Mouse (Mus musculus): ENCODE measurements around the gene Rpl26. TPM values are rescaled to one million over a fixed set of nuclear protein-coding genes. Genes with fewer than 3 reads are reported as not detected.

Rpl26 gene
- 2,612 TPM for polyA plus RNA-seq (2014; fragmentation: Illumina TruSeq; extraction: RNeasy Lipid Tissue Mini Kit (QIAGEN cat#74804); ENCODE audit: low read depth, low replicate concordance)

DNA sequence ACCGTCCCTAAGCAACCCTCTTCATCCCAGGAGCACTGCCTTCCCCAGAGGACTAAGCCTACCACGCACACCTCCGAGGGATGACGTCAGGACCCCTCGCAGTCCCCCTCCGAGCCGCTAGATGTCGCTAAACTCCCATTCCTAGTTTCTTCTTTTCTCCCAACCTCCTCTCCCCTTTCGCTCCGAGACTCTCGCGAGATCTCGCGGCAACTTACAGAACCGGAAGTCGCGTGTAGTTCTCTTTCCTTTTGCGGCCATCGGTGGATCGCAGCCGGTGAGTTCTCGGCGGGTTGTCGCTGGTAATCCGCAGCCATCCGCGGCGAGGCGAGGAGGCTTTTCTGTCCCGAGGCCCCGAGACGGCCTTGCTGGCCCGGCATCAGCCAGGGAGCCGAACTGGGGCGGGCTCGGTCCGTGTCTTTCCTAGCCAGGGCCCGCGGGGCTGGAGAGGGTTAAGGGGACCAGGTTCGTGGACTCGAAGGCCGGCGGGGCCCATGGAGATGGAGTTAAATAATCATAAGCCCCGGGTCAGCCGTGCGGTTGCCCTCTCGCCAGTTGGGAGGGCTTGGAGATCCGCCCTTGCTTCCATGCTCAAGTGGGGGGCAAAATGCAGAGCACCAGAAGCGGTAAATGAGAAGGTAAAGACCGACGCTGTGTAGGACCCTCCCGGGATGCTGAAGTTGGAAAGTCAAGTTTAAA is at the start of gene Rpl26:
Rpl26 (plus strand) TSS at position 233 of the 696 bp plus-strand sequence.

DNA sequence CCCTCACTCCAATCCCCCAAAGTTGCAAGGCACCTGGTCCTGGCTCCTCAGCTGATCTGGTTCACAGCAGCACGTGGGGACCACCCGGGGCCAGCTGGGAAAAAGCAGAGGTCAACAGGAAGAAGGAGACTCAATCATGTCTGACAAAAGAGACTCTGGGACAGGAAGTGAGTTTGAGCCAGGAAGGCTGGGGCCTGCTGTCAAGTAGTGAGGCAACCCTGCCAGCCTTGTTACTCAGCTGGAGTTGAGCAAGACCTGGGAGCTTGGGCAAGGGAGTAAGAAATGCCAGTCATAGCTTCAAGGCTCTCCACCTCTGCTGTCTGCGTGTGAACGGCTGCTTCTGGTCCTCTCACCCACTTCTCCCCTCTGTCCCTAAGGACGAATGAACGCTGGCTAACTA is 29.6 kb upstream of the Rpl26 start, which contains the start of gene Ndel1:
Ndel1 (minus strand) TSS at position 111 of the 400 bp plus-strand sequence.

DNA sequence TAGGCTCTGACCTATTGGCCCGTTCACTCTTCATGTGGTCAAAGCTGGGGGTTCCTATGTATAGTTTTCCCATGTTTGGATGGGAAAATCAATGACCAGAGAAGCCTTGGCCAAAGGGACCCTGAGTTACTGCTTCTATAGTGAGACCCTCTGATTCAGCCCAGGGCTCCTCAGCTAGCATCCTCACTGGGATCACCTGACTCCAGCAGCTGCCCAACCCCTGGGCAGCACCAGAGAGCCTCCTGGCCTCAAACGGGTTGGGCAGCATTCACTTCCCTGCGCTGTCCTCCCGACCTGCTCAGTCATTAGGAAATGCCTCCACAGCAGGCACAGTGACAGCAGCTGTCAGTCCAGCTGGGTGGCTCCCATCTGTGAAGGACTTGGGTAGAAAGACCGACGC is 13.1 kb upstream of the Rpl26 start, which contains the start of gene Rnf222:
Rnf222 (plus strand) TSS at position 301 of the 400 bp plus-strand sequence.

DNA sequence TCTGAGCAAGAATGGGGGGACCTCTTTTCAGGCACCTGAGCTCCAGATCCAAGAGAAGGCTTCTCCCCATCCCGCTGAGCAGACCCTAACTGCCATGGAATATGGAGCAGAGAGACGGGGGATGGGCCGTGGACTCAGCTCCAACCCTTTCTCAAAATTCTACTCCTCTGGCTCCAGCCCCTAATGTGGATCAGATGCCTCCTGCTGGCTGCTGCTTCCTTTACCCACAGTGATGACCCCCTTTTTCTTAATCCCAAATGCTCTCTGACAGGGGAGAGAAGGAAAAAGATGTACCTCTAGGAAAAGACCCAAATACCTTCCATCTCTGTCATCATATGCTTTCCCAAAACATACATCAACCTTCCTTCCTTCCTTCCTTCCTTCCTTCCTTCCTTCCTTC is 25.6 kb downstream of the Rpl26 start, which contains the start of gene Odf4:
Odf4 (minus strand) TSS at position 101 of the 400 bp plus-strand sequence.

Other genes starting within 250 kb of the Rpl26 start
- 40.4 TPM for gene Myh10, start 210.0 kb upstream of the Rpl26 start, polyA plus RNA-seq (2014; fragmentation: Illumina TruSeq; extraction: RNeasy Lipid Tissue Mini Kit (QIAGEN cat#74804); ENCODE audit: low read depth, low replicate concordance)
- gene Ndel1, start 29.7 kb upstream of the Rpl26 start, polyA plus RNA-seq (2014; fragmentation: Illumina TruSeq; extraction: RNeasy Lipid Tissue Mini Kit (QIAGEN cat#74804); ENCODE audit: low read depth, low replicate concordance): 59.2 TPM
- gene Rnf222, start 13.0 kb upstream of the Rpl26 start, polyA plus RNA-seq (2014; fragmentation: Illumina TruSeq; extraction: RNeasy Lipid Tissue Mini Kit (QIAGEN cat#74804); ENCODE audit: low read depth, low replicate concordance): 0.14 TPM
- 8.8 TPM for gene Odf4, start 25.5 kb downstream of the Rpl26 start, polyA plus RNA-seq (2014; fragmentation: Illumina TruSeq; extraction: RNeasy Lipid Tissue Mini Kit (QIAGEN cat#74804); ENCODE audit: low read depth, low replicate concordance)
- 9.2 TPM for gene Arhgef15, start 55.9 kb downstream of the Rpl26 start, polyA plus RNA-seq (2014; fragmentation: Illumina TruSeq; extraction: RNeasy Lipid Tissue Mini Kit (QIAGEN cat#74804); ENCODE audit: low read depth, low replicate concordance)
- 38.0 TPM for gene Slc25a35, start 66.5 kb downstream of the Rpl26 start, polyA plus RNA-seq (2014; fragmentation: Illumina TruSeq; extraction: RNeasy Lipid Tissue Mini Kit (QIAGEN cat#74804); ENCODE audit: low read depth, low replicate concordance)
- gene Rangrf, start 73.6 kb downstream of the Rpl26 start, polyA plus RNA-seq (2014; fragmentation: Illumina TruSeq; extraction: RNeasy Lipid Tissue Mini Kit (QIAGEN cat#74804); ENCODE audit: low read depth, low replicate concordance): 37.9 TPM
- 11.8 TPM for gene Pfas, start 106.9 kb downstream of the Rpl26 start, polyA plus RNA-seq (2014; fragmentation: Illumina TruSeq; extraction: RNeasy Lipid Tissue Mini Kit (QIAGEN cat#74804); ENCODE audit: low read depth, low replicate concordance)
- 32.2 TPM for gene Ctc1, start 114.3 kb downstream of the Rpl26 start, polyA plus RNA-seq (2014; fragmentation: Illumina TruSeq; extraction: RNeasy Lipid Tissue Mini Kit (QIAGEN cat#74804); ENCODE audit: low read depth, low replicate concordance)
- gene Aurkb, start 144.1 kb downstream of the Rpl26 start, polyA plus RNA-seq (2014; fragmentation: Illumina TruSeq; extraction: RNeasy Lipid Tissue Mini Kit (QIAGEN cat#74804); ENCODE audit: low read depth, low replicate concordance): 3.3 TPM
- 19.3 TPM for gene Borcs6, start 158.1 kb downstream of the Rpl26 start, polyA plus RNA-seq (2014; fragmentation: Illumina TruSeq; extraction: RNeasy Lipid Tissue Mini Kit (QIAGEN cat#74804); ENCODE audit: low read depth, low replicate concordance)
- 20.0 TPM for gene Tmem107, start 169.2 kb downstream of the Rpl26 start, polyA plus RNA-seq (2014; fragmentation: Illumina TruSeq; extraction: RNeasy Lipid Tissue Mini Kit (QIAGEN cat#74804); ENCODE audit: low read depth, low replicate concordance)
- gene Vamp2, start 186.9 kb downstream of the Rpl26 start, polyA plus RNA-seq (2014; fragmentation: Illumina TruSeq; extraction: RNeasy Lipid Tissue Mini Kit (QIAGEN cat#74804); ENCODE audit: low read depth, low replicate concordance): 167 TPM
- 31.8 TPM for gene Per1, start 193.6 kb downstream of the Rpl26 start, polyA plus RNA-seq (2014; fragmentation: Illumina TruSeq; extraction: RNeasy Lipid Tissue Mini Kit (QIAGEN cat#74804); ENCODE audit: low read depth, low replicate concordance)
- not detected for gene Hes7, start 218.8 kb downstream of the Rpl26 start, polyA plus RNA-seq (2014; fragmentation: Illumina TruSeq; extraction: RNeasy Lipid Tissue Mini Kit (QIAGEN cat#74804); ENCODE audit: low read depth, low replicate concordance)
- gene 9130213A22Rik, start 221.0 kb downstream of the Rpl26 start, polyA plus RNA-seq (2014; fragmentation: Illumina TruSeq; extraction: RNeasy Lipid Tissue Mini Kit (QIAGEN cat#74804); ENCODE audit: low read depth, low replicate concordance): 0.57 TPM
- gene Aloxe3, start 224.3 kb downstream of the Rpl26 start, polyA plus RNA-seq (2014; fragmentation: Illumina TruSeq; extraction: RNeasy Lipid Tissue Mini Kit (QIAGEN cat#74804); ENCODE audit: low read depth, low replicate concordance): 1.3 TPM